Mouse (Mus musculus) embryonic facial prominence, embryonic 14.5 days (tissue): ENCODE measurements at regions not wholly inside any gene's neighbourhood (a gene's known extent, or its start where the extent isn't known, plus 50 kb on each side); places are given as distances from the start of the nearest gene placed in this dataset.
A peak's percentile ranks its signal among the peaks of the same experiment; 100 is the strongest.

Source experiments
- ATAC-seq: fragments of 200-750 bp; cut with Nextera tagmentation; 2 replicates; pipeline ENCODE4 v1.8.0; 2017; ENCODE audit warnings: low read depth, moderate number of reproducible peaks, moderate TSS enrichment
- DNase-seq: peaks from one replicate; pipeline ENCODE4 v3.0.0-alpha.2; 2015; ENCODE audit warnings: low spot score
- H3K27ac ChIP-seq: fragments of 300-500 bp; sonication (generic); replicated peaks from 2 replicates; pipeline ENCODE4 v1.5.1; 2014; ENCODE audit warnings: low read depth, mild to moderate bottlenecking, low read length, moderate library complexity
- H3K27me3 ChIP-seq: fragments of 300-500 bp; sonication (generic); replicated peaks from 2 replicates; pipeline ENCODE4 v1.6.1; 2014; ENCODE audit warnings: low read length; ENCODE audit not compliant: control insufficient read depth, insufficient read depth
- H3K36me3 ChIP-seq: fragments of 300-500 bp; sonication (generic); 2 replicates; pipeline ENCODE4 v1.6.1; 2014; ENCODE audit warnings: low read length, mixed read lengths; ENCODE audit not compliant: control insufficient read depth, insufficient read depth
- H3K4me1 ChIP-seq: fragments of 300-500 bp; sonication (generic); 2 replicates; pipeline ENCODE4 v1.6.1; 2014; ENCODE audit warnings: antibody characterized with exemption, low read length; ENCODE audit not compliant: control insufficient read depth, insufficient read depth
- H3K4me2 ChIP-seq: fragments of 300-500 bp; sonication (generic); 2 replicates; pipeline ENCODE4 v1.6.1; 2014; ENCODE audit warnings: low read depth, mild to moderate bottlenecking, low read length, moderate library complexity, mixed read lengths
- H3K4me3 ChIP-seq: fragments of 300-500 bp; sonication (generic); 2 replicates; pipeline ENCODE4 v1.5.1; 2014; ENCODE audit warnings: low read depth, mild to moderate bottlenecking, low read length
- H3K9ac ChIP-seq: fragments of 300-500 bp; sonication (generic); 2 replicates; pipeline ENCODE4 v1.6.1; 2014; ENCODE audit warnings: low read depth, mild to moderate bottlenecking, low read length, moderate library complexity, mixed read lengths
- H3K9me3 ChIP-seq: fragments of 300-500 bp; sonication (generic); 2 replicates; pipeline ENCODE4 v1.6.1; 2016; ENCODE audit warnings: low read length; ENCODE audit not compliant: control insufficient read depth
- WGBS: fragments of 180-500 bp; shearing (Covaris S2); extraction: QIAGEN DNeasy Blood & Tissue Kit; methylation state at CpG from one replicate; pipeline ENCODE4 v1.1.7; 2014; 5-methylcytosine and 5-hydroxymethylcytosine counted together

GRCm38 (mm10) chr14:76356161-76356560, 58.6 kb upstream of the Tsc22d1 start:
- Histone ChIP-seq H3K9ac (no peak overlapping the region), H3K27me3 (no peaks in the 10 kb centered on the region), H3K9me3 (peaks cover 9% of the 10 kb centered on the region; the same call in 1 of the 2 replicates), H3K4me3 (no peak overlapping the region), H3K4me1 (no peaks in the 10 kb centered on the region), H3K27ac (no peak overlapping the region), H3K4me2 (no peak overlapping the region), H3K36me3 (no peaks in the 10 kb centered on the region)
- DNase-seq (peak; percentile 69), ATAC-seq (no peak)
- 28% methylated on average over 2 of the region's 2 CpGs for WGBS

- Histone ChIP-seq H3K36me3 (no peaks in the 10 kb centered on the region), H3K27ac (no peak overlapping the region), H3K9me3 (peaks cover 9% of the 10 kb centered on the region; the same call in 1 of the 2 replicates), H3K9ac (no peak overlapping the region), H3K4me1 (no peaks in the 10 kb centered on the region), H3K27me3 (no peaks in the 10 kb centered on the region), H3K4me2 (no peak overlapping the region), H3K4me3 (no peak overlapping the region)
- 75% methylated on average over 11 of the region's 11 CpGs for WGBS
- DNase-seq = no peak
- ATAC-seq = no peak
Measured at GRCm38 (mm10) chr14:76359837-76360410, 54.8 kb upstream of the Tsc22d1 start.

- no peak for ATAC-seq
- Histone ChIP-seq H3K27me3 (no peaks in the 10 kb centered on the region), H3K4me3 (no peak overlapping the region), H3K9ac (no peak overlapping the region), H3K4me1 (no peaks in the 10 kb centered on the region), H3K27ac (no peak overlapping the region), H3K36me3 (no peaks in the 10 kb centered on the region), H3K9me3 (peaks cover 4% of the 10 kb centered on the region; the same call in 1 of the 2 replicates), H3K4me2 (no peak overlapping the region)
- DNase-seq = no peak
- WGBS = 60% methylated on average over 4 of the region's 4 CpGs
Measured at GRCm38 (mm10) chr14:76364034-76364433, 50.7 kb upstream of the Tsc22d1 start.
